Mouse (Mus musculus) lung, postnatal 36 days (tissue): ENCODE measurements around the gene Gabrp.
A peak's percentile ranks its signal among the peaks of the same experiment; 100 is the strongest.

Experiments used
- DNase-seq: peaks from one replicate; pipeline ENCODE4 v3.0.0; 2022; ENCODE audit warnings: mixed read lengths

Gene Gabrp

GRCm38 (mm10) chr11:33513376-33513991, 65.3 kb downstream of the Gabrp start, which contains the start of gene Ranbp17:
Gene Ranbp17, minus strand, starts transcription at chr11:33513746.
- DNase-seq, result peak; percentile 40

GRCm38 (mm10) chr11:33512854-33513375, 65.8 kb downstream of the Gabrp start:
- peak; percentile 30 for DNase-seq

- DNase-seq, result no peak
Observed at GRCm38 (mm10) chr11:33509401-33509800, 69.4 kb downstream of the Gabrp start.
